Mouse (Mus musculus): Measurements from ENCODE around the gene Gm15013. TPM values are rescaled to one million over a fixed set of nuclear protein-coding genes. Genes with fewer than 3 reads are reported as not detected.

Gm15013 gene
- not detected for total RNA-seq (2023)

GRCm38 (mm10) chrX:139714381-139714780, at the start of gene Gm15013:
Gene Gm15013, minus strand, starts transcription at chrX:139714481.

GRCm38 (mm10) chrX:139684775-139685695, 29.2 kb downstream of the Gm15013 start, which contains the start of gene Tbc1d8b:
Gene Tbc1d8b, plus strand, starts transcription at chrX:139684996.

Other genes starting within 250 kb of the Gm15013 start
- under 1 TPM in 1 of 2 experiments, not detected in 1; 0.09 TPM for gene D330045A20Rik, start 234.1 kb downstream of the Gm15013 start, total RNA-seq (2023)
- 1 to 10 TPM; 2.0 to 2.1 TPM for gene Rnf128, start 151.2 kb downstream of the Gm15013 start, total RNA-seq (2023)
- 1 to 10 TPM; 4.4 to 5.3 TPM for gene Tbc1d8b, start 29.5 kb downstream of the Gm15013 start, total RNA-seq (2023)
- not detected for gene Ripply1, start 67.9 kb upstream of the Gm15013 start, total RNA-seq (2023)
- gene Cldn2, start 86.3 kb upstream of the Gm15013 start, total RNA-seq (2023), result not detected
- 1 to 10 TPM in 1 of 2 experiments, under 1 TPM in 1; 0.15 to 1.1 TPM for gene Morc4, start 157.2 kb upstream of the Gm15013 start, total RNA-seq (2023)